Mouse (Mus musculus) liver, embryonic 14.5 days (tissue): ENCODE measurements around the gene Ppfibp1.

Source experiments
- CTCF ChIP-seq: IDR thresholded peaks from 2 replicates; pipeline ENCODE4 v1.5.1; 2016; ENCODE audit warnings: antibody characterized with exemption, low read depth, control low read depth
- EP300 ChIP-seq: IDR thresholded peaks from 2 replicates; pipeline ENCODE4 v1.6.1; 2016; ENCODE audit warnings: antibody characterized with exemption, low read depth

DNA sequence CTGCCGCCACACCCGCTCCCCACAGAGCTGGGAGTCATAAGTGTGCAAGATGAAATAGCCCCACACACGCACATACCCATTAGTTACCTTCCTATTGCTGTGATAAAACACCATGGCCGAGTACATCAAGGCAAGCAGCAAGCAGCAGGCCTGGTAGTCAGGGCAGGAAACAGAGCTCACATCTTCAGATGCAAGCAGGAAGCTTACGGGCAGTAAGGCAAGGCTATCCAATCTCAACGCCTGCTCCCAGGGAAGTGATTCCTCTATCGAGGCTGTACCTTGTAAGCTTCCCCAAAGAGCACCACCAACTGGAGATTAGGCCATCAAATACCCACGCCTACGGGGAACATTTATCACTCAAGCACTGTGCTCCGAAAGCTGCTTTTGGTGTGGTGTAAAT, 191.6 kb downstream of the Ppfibp1 start:
- no peak for TF ChIP-seq CTCF
- no peak for TF ChIP-seq EP300
